Comparison of ENCODE assay signal across 19 mouse cellular contexts in the genomic region with DNA sequence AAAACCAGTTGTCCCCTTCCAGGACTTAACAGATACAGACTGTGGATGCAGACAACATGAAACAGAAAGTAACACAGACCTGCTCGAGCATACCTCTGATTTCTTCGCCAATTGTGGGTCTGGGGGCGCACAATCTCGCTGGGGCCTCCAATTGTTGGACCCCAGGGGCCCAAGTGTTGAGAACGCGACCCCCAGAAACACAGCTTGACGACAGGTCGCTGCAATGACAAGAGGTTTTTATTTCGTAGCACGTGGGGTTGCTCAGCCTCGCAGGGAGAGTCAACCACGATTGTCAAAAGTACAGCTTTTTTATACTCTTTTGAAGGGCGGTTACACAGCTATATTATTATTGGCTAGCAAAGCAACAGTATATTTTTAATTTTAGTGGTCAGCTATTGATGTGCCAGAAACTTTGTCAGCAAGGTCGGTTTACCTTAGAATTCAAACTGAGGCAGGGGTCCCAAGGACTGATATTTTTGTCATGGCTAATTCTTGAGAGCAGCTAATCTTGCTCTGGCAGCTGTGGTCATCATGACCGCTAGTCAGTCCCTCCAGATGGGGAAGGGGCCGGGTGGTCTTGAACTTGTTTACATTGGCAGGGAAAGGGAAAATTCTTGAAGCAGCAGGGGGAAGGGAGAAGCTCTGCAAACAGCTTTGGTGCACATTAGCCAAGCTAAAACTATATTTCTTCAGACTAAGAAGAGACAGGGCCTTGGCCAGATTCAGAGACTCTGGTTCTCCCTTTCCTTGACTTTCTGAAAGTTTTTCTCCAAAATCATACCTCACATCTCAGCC. TPM values are rescaled to one million over a fixed set of nuclear protein-coding genes. Genes with fewer than 3 reads are reported as not detected.
DNase-seq lines count a peak whose midpoint lies in the region; ATAC-seq lines count a peak whose summit lies in the region.
"Had no signal": no experiment of that assay in that cellular context is flagged by ENCODE, and none has a peak within 500 bp of the region (broad histone marks: within the 10 kb centered on the region; RNA-seq: fewer than 3 reads in every experiment).

No protein-coding gene starts in this region.

- H3K9ac ChIP-seq in forebrain, embryonic 11.5 days (ENCODE audit: low read length), result no peak overlapping the region
- H3K9ac ChIP-seq: forebrain, postnatal 0 days; liver, postnatal 0 days; midbrain, embryonic 15.5 days; neural tube, embryonic 12.5 days had no signal

- H3K27ac ChIP-seq in forebrain, embryonic 11.5 days (ENCODE audit: low read depth, low read length), result no peak overlapping the region
- H3K27ac ChIP-seq in forebrain, embryonic 10.5 days, result no peak overlapping the region
- H3K27ac ChIP-seq: heart, embryonic 10.5 days; midbrain, embryonic 15.5 days; neural tube, embryonic 12.5 days had no signal

- H3K4me2 ChIP-seq in forebrain, embryonic 11.5 days (ENCODE audit: low read depth, low read length, severe bottlenecking), result no peak overlapping the region
- H3K4me2 ChIP-seq: midbrain, embryonic 15.5 days; neural tube, embryonic 12.5 days had no signal

- WGBS in forebrain, embryonic 11.5 days, result 87% methylated on average over 16 of the region's 16 CpGs
- WGBS in forebrain, embryonic 10.5 days, result 91% methylated on average over 16 of the region's 16 CpGs

- H3K36me3 ChIP-seq in forebrain, embryonic 11.5 days (ENCODE audit: control insufficient read depth, insufficient read depth, low read length), result no peaks in the 10 kb centered on the region
- no peaks in the 10 kb centered on the region for H3K36me3 ChIP-seq in forebrain, embryonic 10.5 days (replicated peaks)
- H3K36me3 ChIP-seq: heart, embryonic 10.5 days; midbrain, embryonic 15.5 days; neural tube, embryonic 12.5 days had no signal

- peak; percentile 40 for DNase-seq in forebrain, embryonic 11.5 days (ENCODE audit: low spot score)
- no peak for DNase-seq in forebrain, embryonic 10.5 days (ENCODE audit: extremely low spot score, low spot score)
- DNase-seq in kidney, postnatal 10 days, result peak; percentile 45
- no peak for DNase-seq in kidney, postnatal 25 days
- peak; percentile 38 for DNase-seq in testis, postnatal 10 days (ENCODE audit: low spot score)
- DNase-seq in testis, postnatal 14 days (ENCODE audit: low spot score), result no peak
- DNase-seq in liver, result no peak
- no peak for DNase-seq in layer of hippocampus, postnatal 14 days (ENCODE audit: low spot score in 2 of 2)
- DNase-seq: forebrain, postnatal 0 days; gastrocnemius, postnatal 10 days; liver, postnatal 0 days had no signal

- no peak for ATAC-seq in forebrain, embryonic 11.5 days (replicated peaks; ENCODE audit: low FRiP score)
- ATAC-seq: forebrain, postnatal 0 days; liver, postnatal 0 days; midbrain, embryonic 15.5 days; Patski had no signal

- no peak overlapping the region for H3K4me3 ChIP-seq in forebrain, embryonic 11.5 days (ENCODE audit: low read depth, low read length)
- H3K4me3 ChIP-seq in forebrain, embryonic 10.5 days, result no peak overlapping the region
- H3K4me3 ChIP-seq: erythroblast, embryonic 14.5 days; heart, embryonic 10.5 days; midbrain, embryonic 15.5 days; neural tube, embryonic 12.5 days had no signal

- no peaks in the 10 kb centered on the region for H3K9me3 ChIP-seq in forebrain, embryonic 11.5 days (ENCODE audit: control insufficient read depth, low read length)
- H3K9me3 ChIP-seq in forebrain, embryonic 10.5 days, result 0 out of 2 replicates have a peak, but pooled peaks cover 3% of the 10 kb centered on the region
- H3K9me3 ChIP-seq: heart, embryonic 10.5 days; midbrain, embryonic 15.5 days; neural tube, embryonic 12.5 days had no signal

- H3K27me3 ChIP-seq in forebrain, embryonic 11.5 days (ENCODE audit: control insufficient read depth, insufficient read depth, low read length), result no peaks in the 10 kb centered on the region
- H3K27me3 ChIP-seq in forebrain, embryonic 10.5 days (ENCODE audit: poor library complexity, severe bottlenecking), result no peaks in the 10 kb centered on the region
- H3K27me3 ChIP-seq: midbrain, embryonic 15.5 days; neural tube, embryonic 12.5 days; Patski had no signal

- H3K4me1 ChIP-seq in forebrain, embryonic 11.5 days (replicated peaks; ENCODE audit: control insufficient read depth, insufficient read depth, low read length), result no peaks in the 10 kb centered on the region
- no peaks in the 10 kb centered on the region for H3K4me1 ChIP-seq in forebrain, embryonic 10.5 days
- H3K4me1 ChIP-seq: midbrain, embryonic 15.5 days; neural tube, embryonic 12.5 days had no signal

RNA-seq across cellular contexts. Expression of a gene that starts 0.7 kb away (rescaled TPM):
- polyA plus RNA-seq in forebrain, embryonic 11.5 days (2014; fragmentation: Nextera tagmentation; extraction: Ambion mirVana), result 0.35 TPM in 1 of 2 replicates, not detected in the other
- polyA plus RNA-seq in forebrain, embryonic 10.5 days (2016; fragmentation: Nextera tagmentation; extraction: Ambion mirVana), result not detected in 2 replicates
- 1 to 10 TPM; 1.4 to 2.1 TPM for total RNA-seq in layer of hippocampus, postnatal 14 days (2021)
- polyA plus RNA-seq: erythroblast, embryonic 14.5 days; Patski had no signal

RNA-seq across cellular contexts. Expression of a gene that starts 9.9 kb away (rescaled TPM):
- not detected in 2 replicates for polyA plus RNA-seq in forebrain, embryonic 11.5 days (2014; fragmentation: Nextera tagmentation; extraction: Ambion mirVana)
- not detected in 2 replicates for polyA plus RNA-seq in forebrain, embryonic 10.5 days (2016; fragmentation: Nextera tagmentation; extraction: Ambion mirVana)
- not detected for total RNA-seq in layer of hippocampus, postnatal 14 days (2021)
- total RNA-seq: forebrain, postnatal 0 days; megakaryocyte, adult 5-6 weeks had no signal
- polyA plus RNA-seq: erythroblast, embryonic 14.5 days; heart, embryonic 10.5 days; Patski had no signal

RNA-seq across cellular contexts. Expression of a gene that starts 16.9 kb away (rescaled TPM):
- 42.7 and 47.6 TPM in 2 replicates for polyA plus RNA-seq in forebrain, embryonic 11.5 days (2014; fragmentation: Nextera tagmentation; extraction: Ambion mirVana)
- 22.5 and 23.2 TPM in 2 replicates for polyA plus RNA-seq in forebrain, embryonic 10.5 days (2016; fragmentation: Nextera tagmentation; extraction: Ambion mirVana)
- total RNA-seq in layer of hippocampus, postnatal 14 days (2021), result 100 to 1,000 TPM; 150 to 155 TPM

RNA-seq across cellular contexts. Expression of a gene that starts 28.1 kb away (rescaled TPM):
- polyA plus RNA-seq in forebrain, embryonic 11.5 days (2014; fragmentation: Nextera tagmentation; extraction: Ambion mirVana), result 67.2 and 70.6 TPM in 2 replicates
- polyA plus RNA-seq in forebrain, embryonic 10.5 days (2016; fragmentation: Nextera tagmentation; extraction: Ambion mirVana), result 68.1 and 70.3 TPM in 2 replicates
- 10 to 100 TPM; 36.8 to 37.3 TPM for total RNA-seq in layer of hippocampus, postnatal 14 days (2021)

RNA-seq across cellular contexts. Expression of a gene that starts 29.9 kb away (rescaled TPM):
- 1.6 and 2.2 TPM in 2 replicates for polyA plus RNA-seq in forebrain, embryonic 11.5 days (2014; fragmentation: Nextera tagmentation; extraction: Ambion mirVana)
- polyA plus RNA-seq in forebrain, embryonic 10.5 days (2016; fragmentation: Nextera tagmentation; extraction: Ambion mirVana), result 2.0 and 2.4 TPM in 2 replicates
- 1 to 10 TPM; 3.3 to 6.8 TPM for total RNA-seq in layer of hippocampus, postnatal 14 days (2021)
- total RNA-seq: adrenal gland, postnatal 36 days; heart, postnatal 25 days; megakaryocyte, adult 5-6 weeks had no signal
- polyA plus RNA-seq: erythroblast, embryonic 14.5 days; liver, postnatal 0 days had no signal

Comparison
In these comparisons a context has a peak if more than half of its experiments do, and no peak if none do; other contexts are left out.
1. DNase-seq: peak in forebrain, embryonic 11.5 days (single experiment), kidney, postnatal 10 days (single experiment) and testis, postnatal 10 days (single experiment); none in forebrain, embryonic 10.5 days (single experiment), kidney, postnatal 25 days (0 of 2), testis, postnatal 14 days (single experiment), liver (single experiment) and layer of hippocampus, postnatal 14 days (0 of 2).